18 mouse cellular contexts compared by ENCODE assay signal in the genomic region with DNA sequence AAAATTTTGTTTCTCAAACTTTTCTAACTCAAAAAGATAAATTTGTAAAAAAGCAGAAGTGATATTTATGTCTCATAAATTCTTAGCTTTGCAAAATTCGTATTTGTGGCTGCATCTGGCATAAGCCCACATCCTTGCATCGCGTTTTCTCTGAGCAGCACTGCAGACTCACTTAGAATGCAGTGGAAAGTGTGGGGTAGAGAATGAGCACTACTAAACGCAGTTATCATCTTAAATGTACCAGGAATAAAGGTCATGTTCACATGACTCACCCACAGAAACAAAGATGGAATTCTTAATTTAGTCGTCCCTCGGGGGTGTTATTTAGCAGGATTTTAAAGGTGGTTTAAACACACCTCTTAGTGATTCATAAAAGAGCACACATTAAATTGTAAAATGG.
DNase-seq lines count a peak whose midpoint lies in the region; ATAC-seq lines count a peak whose summit lies in the region.
"Had no signal": no experiment of that assay in that cellular context is flagged by ENCODE, and none has a peak within 500 bp of the region (broad histone marks: within the 10 kb centered on the region; RNA-seq: fewer than 3 reads in every experiment).

No protein-coding gene starts in this region.

- peak; percentile 69 for DNase-seq in right cerebral cortex, adult 18-20 months
- DNase-seq in right cerebral cortex, postnatal 14 days: no peak
- DNase-seq in embryo, embryonic 10.5 days (ENCODE audit: low spot score): no peak
- DNase-seq in adrenal gland, adult 18-20 months (ENCODE audit: low spot score in 2 of 2): no peak
- DNase-seq: cerebellum, postnatal 36 days; gastrocnemius, postnatal 10 days; kidney, adult 2 months; kidney, postnatal 4 days; lung, adult 2 months had no signal

- H3K27ac ChIP-seq in macrophage: peak overlapping the region; percentile 93
- H3K27ac ChIP-seq: heart, embryonic 10.5 days; limb, embryonic 15.5 days; neural tube, embryonic 12.5 days had no signal

- H3K36me3 ChIP-seq in macrophage (ENCODE audit: inconsistent target): no peaks in the 10 kb centered on the region
- H3K36me3 ChIP-seq: embryonic facial prominence, embryonic 13.5 days; forebrain, embryonic 12.5 days; heart, embryonic 10.5 days; limb, embryonic 15.5 days; neural tube, embryonic 12.5 days had no signal

- H3K79me2 ChIP-seq in macrophage (ENCODE audit: inconsistent target): no peaks in the 10 kb centered on the region

- H3K4me3 ChIP-seq in macrophage (ENCODE audit: inconsistent target): no peak overlapping the region
- H3K4me3 ChIP-seq: embryonic facial prominence, embryonic 13.5 days; forebrain, embryonic 12.5 days; heart, embryonic 10.5 days; limb, embryonic 15.5 days; neural tube, embryonic 12.5 days had no signal

- 0 out of 2 replicates have a peak, but pooled peaks have one; percentile 22 for ATAC-seq in common myeloid progenitor, adult 5-6 weeks (replicated peaks; ENCODE audit: low read depth, poor library complexity, severe bottlenecking)
- no peak for ATAC-seq in erythroid progenitor cell, adult 5-6 weeks (replicated peaks; ENCODE audit: low FRiP score, poor library complexity, severe bottlenecking)
- ATAC-seq: hindbrain, embryonic 16.5 days had no signal

- WGBS in macrophage (ENCODE audit: missing documents): 7% methylated on average over 6 of the region's 6 CpGs
